Mouse (Mus musculus) kidney, embryonic 14.5 days (tissue): Measurements from ENCODE around the gene Bcr. TPM values are rescaled to one million over a fixed set of nuclear protein-coding genes. Genes with fewer than 3 reads are reported as not detected.
A peak's percentile ranks its signal among the peaks of the same experiment; 100 is the strongest.
"Not testable (repeated sequence)": the region's sequence is repeated elsewhere in the genome, so short reads cannot be mapped to it uniquely, and the experiment has no call there.

Experiments used
- ATAC-seq: fragments of 200-750 bp; cut with Nextera tagmentation; 2 replicates; pipeline ENCODE4 v1.8.0; 2017; ENCODE audit warnings: moderate number of reproducible peaks, mild to moderate bottlenecking, moderate TSS enrichment, moderate library complexity; ENCODE audit not compliant: low FRiP score, low TSS enrichment
- H3K27ac ChIP-seq: fragments of 300-500 bp; sonication (generic); 2 replicates; pipeline ENCODE4 v1.5.1; 2014; ENCODE audit warnings: low read depth, mild to moderate bottlenecking, low read length, moderate library complexity, mixed read lengths
- H3K27me3 ChIP-seq: fragments of 300-500 bp; sonication (generic); 2 replicates; pipeline ENCODE4 v1.6.1; 2014; ENCODE audit warnings: mild to moderate bottlenecking, low read length; ENCODE audit not compliant: control insufficient read depth, insufficient read depth
- H3K36me3 ChIP-seq: fragments of 300-500 bp; sonication (generic); 2 replicates; pipeline ENCODE4 v1.6.1; 2014; ENCODE audit warnings: low read length, mixed read lengths; ENCODE audit not compliant: control insufficient read depth, insufficient read depth
- H3K4me1 ChIP-seq: fragments of 300-500 bp; sonication (generic); 2 replicates; pipeline ENCODE4 v1.6.1; 2014; ENCODE audit warnings: low read length, mixed read lengths; ENCODE audit not compliant: control insufficient read depth, insufficient read depth
- H3K4me2 ChIP-seq: fragments of 300-500 bp; sonication (generic); replicated peaks from 2 replicates; pipeline ENCODE4 v1.6.1; 2014; ENCODE audit warnings: low read depth, mild to moderate bottlenecking, low read length
- H3K4me3 ChIP-seq: fragments of 300-500 bp; sonication (generic); 2 replicates; pipeline ENCODE4 v1.5.1; 2014; ENCODE audit warnings: mild to moderate bottlenecking, low read length
- H3K9ac ChIP-seq: fragments of 300-500 bp; sonication (generic); 2 replicates; pipeline ENCODE4 v1.6.1; 2014; ENCODE audit warnings: low read depth, mild to moderate bottlenecking, low read length, moderate library complexity
- H3K9me3 ChIP-seq: fragments of 300-500 bp; sonication (generic); 2 replicates; pipeline ENCODE4 v1.6.1; 2016; ENCODE audit warnings: low read length; ENCODE audit not compliant: control insufficient read depth
- WGBS: fragments of 180-500 bp; shearing (Covaris S2); extraction: QIAGEN DNeasy Blood & Tissue Kit; methylation state at CpG from one replicate; pipeline ENCODE4 v1.1.7; 2014; 5-methylcytosine and 5-hydroxymethylcytosine counted together
- polyA plus RNA-seq: library from polyadenylated mRNA; unstranded; fragments of >200 nt; fragmentation: Nextera tagmentation; extraction: Ambion mirVana; gene quantifications from 2 replicates; pipeline ENCODE4 v1.2.1, GENCODE M21; 2014

Bcr gene
- polyA plus RNA-seq, 1 experiment from 2014 or later, result 10.0 TPM

DNA sequence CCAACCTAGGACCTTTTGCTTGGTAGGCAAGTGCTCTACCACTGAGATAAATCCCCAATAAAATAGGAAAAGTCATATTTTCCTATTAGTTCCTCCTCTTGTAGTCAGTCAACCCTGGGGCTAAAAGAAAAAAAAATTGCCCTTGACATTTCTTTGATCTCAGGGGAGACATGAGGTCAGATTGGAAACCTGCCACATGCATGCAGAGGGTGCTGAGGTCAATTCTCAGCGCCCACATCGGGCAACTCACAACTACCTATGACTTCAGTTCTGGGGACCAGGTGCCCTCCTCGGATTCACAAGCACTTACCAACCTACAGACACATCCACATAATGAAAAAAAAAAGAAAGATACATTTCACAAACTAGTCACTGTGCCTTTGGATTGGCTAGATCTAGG is 30.2 kb upstream of the Bcr start:
- H3K27ac ChIP-seq, result no peak overlapping the region
- H3K36me3 ChIP-seq, result no peaks in the 10 kb centered on the region
- 0 out of 2 replicates have a peak, but pooled peaks cover 8% of the 10 kb centered on the region for H3K4me1 ChIP-seq
- no peak overlapping the region for H3K9ac ChIP-seq
- WGBS, result 91% methylated on average over 3 of the region's 3 CpGs
- no peak for ATAC-seq
- H3K4me2 ChIP-seq, result no peak overlapping the region
- no peaks in the 10 kb centered on the region for H3K27me3 ChIP-seq
- H3K9me3 ChIP-seq, result no peaks in the 10 kb centered on the region
- no peak overlapping the region for H3K4me3 ChIP-seq

GRCm38 (mm10) chr10:75031345-75032114 is 28.9 kb upstream of the Bcr start:
- ATAC-seq, result no peak
- Histone ChIP-seq H3K4me2 (no peak overlapping the region), H3K9me3 (no peaks in the 10 kb centered on the region), H3K27me3 (no peaks in the 10 kb centered on the region), H3K36me3 (no peaks in the 10 kb centered on the region), H3K4me3 (no peak overlapping the region), H3K27ac (no peak overlapping the region), H3K9ac (no peak overlapping the region), H3K4me1 (0 out of 2 replicates have a peak, but pooled peaks cover 8% of the 10 kb centered on the region)
- 70% methylated on average over 5 of the region's 5 CpGs for WGBS

GRCm38 (mm10) chr10:75032395-75032794 is 28.0 kb upstream of the Bcr start, which contains the start of gene Rsph14:
Gene Rsph14 (minus strand): TSS chr10:75032586.
- Histone ChIP-seq H3K4me2 (no peak within 1 kb of the TSS), H3K27ac (no peak within 1 kb of the TSS), H3K4me3 (no peak within 1 kb of the TSS), H3K9me3 (no peaks in the 10 kb centered on the region), H3K36me3 (no peaks in the 10 kb centered on the region), H3K9ac (no peak within 1 kb of the TSS), H3K27me3 (no peaks in the 10 kb centered on the region), H3K4me1 (0 out of 2 replicates have a peak, but pooled peaks cover 8% of the 10 kb centered on the region)
- WGBS, result 20% methylated on average over 10 of the region's 10 CpGs
- no peak for ATAC-seq

- H3K4me3 ChIP-seq, result peak within 1 kb of the TSS; percentile 40
- H3K36me3 ChIP-seq, result no peaks in the 10 kb centered on the region
- H3K9me3 ChIP-seq, result no peaks in the 10 kb centered on the region
- WGBS, result under 1% methylated on average over 36 of the region's 36 CpGs
- peak; percentile 97 for ATAC-seq
- peak within 1 kb of the TSS; percentile 58 for H3K4me2 ChIP-seq
- H3K4me1 ChIP-seq, result 0 out of 2 replicates have a peak, but pooled peaks cover 8% of the 10 kb centered on the region
- H3K9ac ChIP-seq, result peak within 1 kb of the TSS; percentile 52; the same call in 1 of the 2 replicates
- H3K27me3 ChIP-seq, result no peaks in the 10 kb centered on the region
- peak within 1 kb of the TSS; percentile 57; the same call in 1 of the 2 replicates for H3K27ac ChIP-seq
These were observed 23.5 kb upstream of the Bcr start, which contains the start of gene Rab36 for GRCm38 (mm10) chr10:75036883-75037379. Gene Rab36 (plus strand): TSS chr10:75037058.

DNA sequence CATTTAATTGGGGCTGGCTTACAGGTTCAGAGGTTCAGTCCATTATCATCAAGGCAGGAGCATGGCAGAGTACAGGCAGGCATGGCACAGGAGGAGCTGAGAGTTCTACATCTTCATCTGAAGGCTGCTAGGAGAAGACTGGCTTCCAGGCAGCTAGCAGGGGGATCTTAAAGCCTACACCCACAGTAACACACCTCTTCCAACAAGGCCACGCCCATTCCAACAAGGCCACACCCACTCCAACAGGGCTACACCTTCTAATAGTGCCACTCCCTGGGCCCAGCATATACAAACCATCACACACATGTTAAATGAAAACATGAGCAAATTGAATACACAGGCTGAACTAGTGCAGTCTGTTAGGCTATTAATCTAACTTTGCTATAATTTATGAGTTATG is 18.3 kb upstream of the Bcr start:
- H3K27ac ChIP-seq, ATAC-seq, H3K4me3 ChIP-seq, H3K4me1 ChIP-seq, H3K9me3 ChIP-seq, H3K9ac ChIP-seq, H3K4me2 ChIP-seq, H3K27me3 ChIP-seq, H3K36me3 ChIP-seq: not testable (repeated sequence)
- WGBS, result 9% methylated on average over 1 of the region's 1 CpGs

- H3K27me3 ChIP-seq, result no peaks in the 10 kb centered on the region
- no peak overlapping the region for H3K4me2 ChIP-seq
- H3K9me3 ChIP-seq, result no peaks in the 10 kb centered on the region
- 38% methylated on average over 7 of the region's 7 CpGs for WGBS
- ATAC-seq, result no peak
- no peak overlapping the region for H3K4me3 ChIP-seq
- H3K27ac ChIP-seq, result no peak overlapping the region
- H3K4me1 ChIP-seq, result no peaks in the 10 kb centered on the region
- H3K9ac ChIP-seq, result no peak overlapping the region
- H3K36me3 ChIP-seq, result no peaks in the 10 kb centered on the region
These were observed 15.9 kb upstream of the Bcr start for GRCm38 (mm10) chr10:75044459-75044858.

DNA sequence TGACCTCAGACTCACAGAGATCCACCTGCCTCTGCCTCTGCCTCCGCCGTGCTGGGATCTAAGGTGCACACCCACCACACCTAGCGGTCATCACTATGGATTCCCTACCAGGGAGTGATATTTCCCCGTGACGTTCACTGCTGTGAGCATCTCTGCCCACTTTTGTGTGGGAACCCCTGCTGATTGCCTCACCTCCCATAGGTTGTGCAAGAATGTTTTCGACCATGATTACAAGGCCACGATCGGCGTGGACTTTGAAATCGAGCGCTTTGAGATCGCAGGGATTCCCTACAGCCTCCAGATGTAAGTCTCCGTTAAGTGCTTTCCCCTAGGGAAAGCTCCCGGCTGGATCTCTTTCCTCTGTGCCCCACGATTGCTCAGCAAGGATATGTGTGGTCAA is 14.6 kb upstream of the Bcr start:
- H3K4me3 ChIP-seq, result no peak overlapping the region
- ATAC-seq, result no peak
- 95% methylated on average over 15 of the region's 15 CpGs for WGBS
- H3K27ac ChIP-seq, result no peak overlapping the region
- H3K36me3 ChIP-seq, result no peaks in the 10 kb centered on the region
- H3K9me3 ChIP-seq, result no peaks in the 10 kb centered on the region
- no peaks in the 10 kb centered on the region for H3K4me1 ChIP-seq
- no peak overlapping the region for H3K9ac ChIP-seq
- no peaks in the 10 kb centered on the region for H3K27me3 ChIP-seq
- no peak overlapping the region for H3K4me2 ChIP-seq

- Histone ChIP-seq H3K9ac (no peak overlapping the region), H3K9me3 (no peaks in the 10 kb centered on the region), H3K27me3 (no peaks in the 10 kb centered on the region), H3K27ac (no peak overlapping the region), H3K4me1 (no peaks in the 10 kb centered on the region), H3K4me3 (no peak overlapping the region), H3K4me2 (no peak overlapping the region), H3K36me3 (no peaks in the 10 kb centered on the region)
- WGBS, result 94% methylated on average over 7 of the region's 7 CpGs
- ATAC-seq, result no peak
These were observed 11.7 kb upstream of the Bcr start for GRCm38 (mm10) chr10:75048711-75049110.

- 91% methylated on average over 21 of the region's 21 CpGs for WGBS
- Histone ChIP-seq H3K27ac (no peak overlapping the region), H3K9me3 (no peaks in the 10 kb centered on the region), H3K9ac (no peak overlapping the region), H3K36me3 (no peaks in the 10 kb centered on the region), H3K4me3 (no peak overlapping the region), H3K4me1 (peaks cover 7% of the 10 kb centered on the region; the same call in 1 of the 2 replicates), H3K4me2 (no peak overlapping the region), H3K27me3 (no peaks in the 10 kb centered on the region)
- no peak for ATAC-seq
These were observed 8.9 kb upstream of the Bcr start for GRCm38 (mm10) chr10:75051364-75052074.
